Mouse (Mus musculus) thymus, postnatal 14 days (tissue): ENCODE data around the gene Gja6.

ENCODE experiments used
- DNase-seq: peaks from one replicate; pipeline ENCODE4 v3.0.0; 2021

Gja6 gene

DNA sequence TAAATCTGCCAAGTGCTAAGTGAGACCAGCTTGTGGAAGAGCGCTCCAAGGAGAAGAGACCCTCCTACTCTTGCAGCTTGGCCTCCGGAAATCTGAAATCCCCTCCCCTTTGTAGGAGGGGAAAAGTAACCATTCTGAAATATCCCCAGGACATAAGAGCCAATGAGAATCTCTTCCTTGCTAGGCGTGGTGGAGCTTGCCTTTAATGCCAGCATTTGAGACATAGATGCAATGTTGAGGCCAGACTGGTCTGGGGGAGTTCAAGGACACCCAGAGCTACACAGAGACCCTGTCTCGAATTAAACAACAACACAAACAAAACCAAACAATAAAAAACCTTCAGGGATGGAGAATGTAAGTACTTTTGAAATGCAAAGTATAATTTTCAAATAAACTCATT lies at the start of gene Gja6:
Gene Gja6, minus strand, starts transcription at position 101 of the 400 bp plus-strand sequence.
- DNase-seq, result no peak

DNA sequence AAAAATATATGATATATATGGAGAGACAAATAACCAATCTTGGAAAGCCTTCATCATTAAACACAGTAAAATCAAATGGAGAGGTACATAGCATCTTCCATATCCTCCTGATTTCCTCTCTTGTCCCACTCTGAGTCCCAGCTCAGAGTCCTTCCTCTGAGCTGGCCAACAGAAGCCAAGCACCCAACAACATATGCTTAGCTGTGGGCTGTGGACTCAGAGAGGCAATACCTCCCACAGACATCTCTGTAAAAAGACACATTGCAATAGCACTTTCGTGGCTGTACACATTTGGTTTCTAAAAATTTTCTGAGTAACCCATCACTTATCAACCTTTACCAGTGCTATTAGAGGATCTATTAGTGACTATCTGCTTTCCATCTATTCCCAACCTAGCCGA lies 42.7 kb upstream of the Gja6 start:
- DNase-seq, result no peak

DNA sequence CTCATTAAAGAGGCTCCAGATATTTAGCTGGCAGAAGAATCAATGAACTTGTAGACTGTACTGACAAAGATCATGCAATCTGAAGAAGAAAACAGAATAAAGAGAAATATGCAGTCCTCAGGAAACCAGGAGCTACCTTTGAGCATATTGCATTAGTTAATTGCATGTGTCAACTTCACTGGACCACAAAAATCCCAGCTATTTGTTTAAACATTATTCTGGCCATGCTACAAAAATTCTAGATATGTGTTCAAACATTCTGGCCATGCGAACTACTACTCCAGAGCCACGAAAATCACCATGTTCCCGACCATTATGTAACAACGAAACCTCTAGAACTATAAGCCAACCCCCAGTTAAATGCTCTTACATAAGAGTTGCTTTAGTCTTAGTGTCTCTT lies 37.9 kb upstream of the Gja6 start:
- DNase-seq, result no peak

DNA sequence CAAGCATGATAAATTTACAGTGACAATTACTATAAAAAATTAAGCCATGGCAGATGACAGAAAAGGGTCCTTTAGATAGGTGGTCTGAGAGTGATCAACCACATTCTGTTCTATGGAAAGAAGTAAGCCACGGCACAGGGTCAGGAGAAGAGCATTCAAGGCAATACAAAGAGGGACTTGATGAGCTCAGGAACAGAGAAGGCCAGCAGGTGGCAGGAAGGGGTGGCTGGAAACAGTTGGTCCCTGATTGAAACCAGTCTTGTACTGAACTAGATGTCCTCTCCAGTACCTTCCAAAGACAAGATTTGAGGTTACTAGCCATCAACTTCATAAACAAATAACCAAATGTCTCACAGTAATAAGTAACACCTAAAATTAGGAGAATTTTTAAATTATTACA lies 28.7 kb upstream of the Gja6 start:
- DNase-seq, result peak; percentile 3

DNA sequence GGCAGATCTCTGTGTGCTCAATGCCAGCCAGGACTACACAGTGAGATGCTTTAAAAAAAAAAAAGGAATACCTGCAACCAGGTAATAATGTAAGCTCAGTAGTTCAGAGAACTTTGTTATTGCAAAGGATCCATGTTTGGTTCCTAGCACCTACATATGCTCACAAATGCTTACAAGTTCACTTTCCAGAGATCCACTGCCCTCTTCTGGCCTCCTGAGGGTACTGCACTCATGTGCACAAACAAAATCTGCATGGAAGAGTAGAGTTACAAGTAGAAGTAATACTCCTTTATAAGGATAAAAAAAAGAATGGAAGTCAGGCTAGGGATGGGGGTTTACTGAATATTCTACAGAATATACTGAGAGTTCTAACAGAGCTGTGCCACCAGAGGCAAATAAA lies 23.8 kb upstream of the Gja6 start:
- DNase-seq, result peak; percentile 6

DNA sequence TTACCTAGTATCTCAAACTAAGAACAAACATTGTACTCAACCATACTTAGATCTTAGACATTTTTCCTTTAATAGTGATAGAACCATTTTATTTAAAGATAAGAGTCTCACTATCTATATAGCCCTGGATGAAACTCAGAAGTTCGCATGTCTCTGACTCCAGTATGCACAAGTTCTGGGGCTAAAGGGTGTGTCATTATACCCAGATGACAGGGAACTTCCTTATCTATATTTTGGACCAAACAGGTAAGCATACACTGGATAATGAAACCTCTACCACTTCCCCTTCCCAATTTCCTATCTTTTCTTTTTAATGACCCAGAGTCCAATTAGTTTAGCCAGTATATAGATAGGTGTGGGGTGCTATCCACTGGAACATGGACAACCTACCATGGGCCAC lies 22.0 kb upstream of the Gja6 start:
- no peak for DNase-seq

DNA sequence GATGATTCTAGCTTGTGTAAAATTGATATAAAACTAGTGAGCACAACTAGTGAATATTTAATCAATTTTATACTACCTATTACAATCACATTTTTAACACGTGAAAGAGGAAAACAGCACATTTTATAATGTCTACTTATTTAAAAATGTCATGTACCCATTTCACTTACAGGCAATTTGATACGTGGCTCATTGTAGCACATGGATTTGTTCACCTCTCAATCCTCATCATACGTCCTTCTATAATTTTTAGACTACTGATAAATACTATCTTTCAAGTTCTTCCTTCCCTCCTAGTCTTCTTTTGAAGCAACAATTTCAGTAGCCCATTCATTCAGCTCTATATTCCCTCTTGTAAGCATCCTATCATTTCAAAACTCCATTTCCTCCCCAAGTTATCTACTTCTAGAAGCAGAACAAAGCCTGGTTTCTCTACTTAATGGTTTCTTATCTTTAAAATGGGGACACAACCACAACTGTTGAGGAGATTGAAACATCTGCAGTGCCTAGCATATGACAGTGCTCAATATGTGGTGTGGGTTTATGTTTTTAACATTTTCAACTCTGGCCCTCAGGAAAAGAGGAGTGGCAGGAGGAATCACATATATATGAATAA lies 12.3 kb upstream of the Gja6 start:
- DNase-seq, result no peak

DNA sequence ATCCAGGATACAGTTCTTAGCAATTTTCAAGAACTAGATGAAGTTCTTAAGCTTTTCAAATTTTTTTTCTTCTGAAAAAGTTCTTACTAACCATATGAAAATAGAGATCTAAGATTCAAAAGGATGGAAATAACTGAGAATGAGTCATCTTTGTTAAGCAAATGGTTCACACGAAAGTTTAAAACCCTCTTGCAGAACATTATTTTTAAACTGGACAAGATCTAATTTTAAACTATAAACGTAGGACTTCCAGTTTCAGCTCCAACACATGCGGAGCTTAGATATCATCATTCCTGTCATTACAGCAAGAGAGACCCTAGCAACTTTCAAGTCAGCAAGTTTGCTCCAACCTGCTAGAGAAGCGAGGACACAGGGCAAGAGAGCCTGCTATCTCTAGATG lies 375 bp downstream of the Gja6 start:
- DNase-seq, result no peak

DNA sequence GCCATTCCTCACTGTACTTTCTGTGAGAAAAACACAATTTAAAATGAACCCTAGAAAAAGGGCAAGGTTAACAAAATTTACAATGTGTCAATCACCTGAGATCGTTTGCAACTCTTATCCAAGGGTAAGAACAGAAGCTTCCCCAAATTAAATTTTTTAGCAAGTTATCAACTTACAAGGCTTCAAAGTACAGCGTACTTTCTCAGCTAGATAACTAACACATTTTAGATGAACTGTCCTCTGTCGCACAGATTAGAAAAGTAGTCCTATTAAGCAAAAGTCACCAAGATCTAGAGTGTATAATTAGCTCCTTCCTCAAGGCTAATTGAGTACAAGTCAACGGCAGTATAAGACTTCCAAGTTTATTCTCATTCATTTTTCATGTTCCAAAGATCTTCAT lies 939 bp downstream of the Gja6 start:
- no peak for DNase-seq

DNA sequence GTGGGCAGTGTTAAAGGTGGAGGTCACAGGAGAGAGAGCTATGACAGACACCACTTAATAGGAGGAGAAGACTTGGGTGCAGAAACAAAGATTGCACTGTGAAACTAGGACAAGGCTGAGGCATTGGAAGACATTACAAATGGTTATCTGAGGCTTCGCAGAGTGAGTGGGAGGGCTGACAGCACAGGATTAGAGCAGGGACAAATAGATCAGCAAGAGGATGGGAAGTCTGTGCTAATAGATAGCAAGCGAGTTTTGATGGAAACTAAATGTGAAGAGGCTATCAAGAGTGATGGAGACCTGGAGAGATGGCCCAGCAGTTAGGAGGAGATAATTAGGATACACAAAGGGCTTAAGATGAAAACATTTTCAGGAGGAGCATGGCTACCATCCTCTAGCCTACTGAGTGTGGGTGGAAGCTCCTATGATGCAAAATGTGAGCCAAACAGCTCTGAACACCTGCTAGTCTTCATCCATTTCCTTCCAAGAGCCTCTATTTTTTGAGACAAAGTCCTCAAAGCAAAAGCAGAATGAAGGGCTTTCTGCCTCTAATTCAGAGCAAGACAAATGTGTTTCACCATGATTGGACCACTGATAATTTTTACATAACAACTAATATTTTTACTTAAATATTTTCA lies 1.7 kb downstream of the Gja6 start:
- DNase-seq, result no peak

DNA sequence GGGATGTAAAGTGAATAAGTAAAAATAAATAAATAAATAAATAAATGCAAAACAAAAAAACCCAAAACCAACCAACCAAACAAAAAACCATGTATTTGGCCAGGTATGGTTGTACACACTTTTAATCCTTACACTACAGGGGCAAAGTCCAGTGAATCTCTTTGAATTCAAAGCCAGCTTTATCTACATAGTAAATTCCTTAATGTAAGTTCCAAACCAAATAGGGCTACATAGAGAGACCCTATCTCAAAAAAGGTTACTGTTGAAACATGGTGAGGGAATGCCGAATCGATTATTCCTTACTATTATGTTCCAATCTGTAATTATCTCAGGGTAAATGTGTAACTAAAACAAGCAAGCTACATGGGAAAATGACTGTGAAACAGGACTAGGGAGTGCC lies 5.7 kb downstream of the Gja6 start:
- no peak for DNase-seq

DNA sequence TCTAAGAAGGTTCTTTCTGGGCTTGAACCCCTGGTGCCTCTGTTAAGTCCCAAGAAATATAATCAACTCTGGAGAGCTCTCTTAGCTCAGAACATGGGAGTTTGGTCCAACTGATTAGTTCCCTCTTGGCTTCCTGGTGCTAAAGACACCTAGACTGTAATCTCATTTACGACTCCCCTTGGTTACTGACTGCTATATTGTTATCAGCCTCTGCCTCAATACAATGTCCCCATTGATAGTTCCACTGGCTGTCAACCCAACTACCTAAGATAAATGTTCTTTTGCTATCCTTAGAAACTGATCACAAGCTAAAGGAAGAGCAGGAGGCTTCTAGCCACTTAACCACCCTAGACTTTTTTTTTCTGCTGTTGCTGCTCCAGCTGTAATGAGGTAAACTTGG lies 14.8 kb downstream of the Gja6 start:
- no peak for DNase-seq

DNA sequence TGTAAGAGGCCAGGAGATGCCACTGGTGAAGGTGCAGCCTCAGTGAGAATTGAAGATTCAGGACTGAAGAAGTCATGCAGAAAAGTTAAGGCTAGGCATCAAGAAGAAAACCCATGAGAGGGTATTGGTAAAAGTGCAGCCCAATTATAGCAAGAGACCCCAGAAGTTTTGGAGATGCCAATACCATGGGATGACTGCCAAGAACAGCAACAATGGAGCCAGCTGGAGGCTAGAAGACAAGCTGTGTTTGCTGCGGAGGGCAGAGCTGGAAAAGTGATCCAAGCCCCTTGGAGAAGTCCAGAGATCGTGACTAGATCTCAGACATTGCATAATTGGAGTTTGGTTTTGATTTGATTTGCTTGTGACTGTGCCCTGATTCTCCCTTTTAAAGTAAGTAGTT lies 20.6 kb downstream of the Gja6 start:
- no peak for DNase-seq

DNA sequence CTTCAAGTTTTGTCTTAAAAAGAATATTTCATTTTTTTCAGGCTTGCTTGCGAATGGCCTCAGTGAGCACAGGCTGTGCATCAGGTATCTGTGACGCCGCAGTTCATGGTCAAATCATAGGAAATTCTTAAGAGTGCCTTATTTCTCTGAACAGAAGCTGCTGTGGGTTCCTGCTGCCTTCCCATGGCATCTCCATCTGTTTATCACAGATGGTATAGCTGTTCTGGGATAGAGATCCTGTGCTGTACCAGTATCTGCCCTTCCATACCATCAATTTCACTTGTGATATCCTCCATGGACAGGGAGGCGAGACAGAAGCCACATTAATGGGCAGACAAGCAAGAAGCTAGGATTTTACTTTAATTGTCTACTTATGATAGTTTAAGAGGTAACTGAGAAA lies 40.3 kb downstream of the Gja6 start:
- DNase-seq, result no peak

DNA sequence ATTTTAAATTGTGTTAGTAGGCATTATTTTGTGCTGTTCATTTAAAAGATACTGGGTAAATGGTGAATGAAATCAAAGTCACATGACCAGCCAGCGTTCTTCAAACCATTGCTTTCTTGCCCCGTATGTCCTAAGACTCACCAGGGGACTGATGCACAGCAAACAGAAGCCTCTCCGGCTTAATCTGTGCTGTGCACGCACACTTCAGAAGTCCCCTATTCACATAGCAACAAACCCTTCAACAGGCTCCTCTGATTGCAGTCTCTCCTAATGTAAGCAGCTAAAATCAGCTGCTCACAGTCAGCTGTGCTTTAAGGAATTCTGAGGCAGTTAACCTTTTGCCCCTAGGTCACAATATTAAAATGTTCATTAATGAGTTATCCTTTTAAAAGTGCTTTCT lies 41.8 kb downstream of the Gja6 start:
- DNase-seq, result no peak

DNA sequence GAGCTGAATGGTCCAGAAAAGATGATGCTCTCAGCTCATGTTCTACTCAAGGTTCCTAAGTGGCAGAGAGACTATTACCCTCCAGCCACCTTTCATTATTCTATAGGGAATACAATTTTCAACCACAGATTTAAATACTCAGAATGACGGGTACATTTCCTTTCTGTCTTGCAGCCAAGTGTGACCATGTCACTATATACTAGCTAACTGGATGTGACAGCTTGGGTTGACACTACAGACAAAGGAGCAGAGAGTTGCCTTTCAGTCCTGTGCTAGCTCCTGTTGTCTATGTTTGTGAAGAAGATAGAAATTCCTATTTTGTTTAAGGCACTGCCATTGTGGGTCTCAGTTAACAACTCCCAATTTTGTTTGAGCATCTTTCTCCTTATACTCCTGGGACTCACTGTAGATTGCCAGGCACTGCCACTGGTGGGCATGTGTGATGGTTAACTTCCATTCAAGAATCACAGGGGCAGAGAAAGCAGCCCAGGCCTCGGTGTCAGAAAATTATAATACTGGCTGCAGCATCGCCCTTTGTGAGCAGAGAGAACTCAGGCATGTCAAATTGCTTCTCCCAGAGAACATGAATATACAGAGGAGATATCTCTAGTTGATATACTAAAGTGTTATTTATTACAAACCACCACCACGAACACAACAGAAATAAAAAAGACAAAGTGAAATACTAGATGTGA lies 43.0 kb downstream of the Gja6 start:
- no peak for DNase-seq
